Mouse (Mus musculus) layer of hippocampus, postnatal 14 days (tissue): Measurements from ENCODE around the gene Smim24. TPM values are rescaled to one million over a fixed set of nuclear protein-coding genes. Genes with fewer than 3 reads are reported as not detected.

Experiments
- DNase-seq, 2 experiments: peaks; one replicate each; pipeline ENCODE4 v3.0.0; 2021 to 2022; ENCODE audit warnings: low spot score in 2 of 2, mixed read lengths in 1 of 2
- total RNA-seq, 2 experiments: library from RNA; stranded (reverse); gene quantifications; 2 replicates each; pipeline ENCODE4 v1.2.3; 2021

The Smim24 gene
- total RNA-seq, 2 experiments from 2014 or later: 1.1 to 1.5 TPM

DNA sequence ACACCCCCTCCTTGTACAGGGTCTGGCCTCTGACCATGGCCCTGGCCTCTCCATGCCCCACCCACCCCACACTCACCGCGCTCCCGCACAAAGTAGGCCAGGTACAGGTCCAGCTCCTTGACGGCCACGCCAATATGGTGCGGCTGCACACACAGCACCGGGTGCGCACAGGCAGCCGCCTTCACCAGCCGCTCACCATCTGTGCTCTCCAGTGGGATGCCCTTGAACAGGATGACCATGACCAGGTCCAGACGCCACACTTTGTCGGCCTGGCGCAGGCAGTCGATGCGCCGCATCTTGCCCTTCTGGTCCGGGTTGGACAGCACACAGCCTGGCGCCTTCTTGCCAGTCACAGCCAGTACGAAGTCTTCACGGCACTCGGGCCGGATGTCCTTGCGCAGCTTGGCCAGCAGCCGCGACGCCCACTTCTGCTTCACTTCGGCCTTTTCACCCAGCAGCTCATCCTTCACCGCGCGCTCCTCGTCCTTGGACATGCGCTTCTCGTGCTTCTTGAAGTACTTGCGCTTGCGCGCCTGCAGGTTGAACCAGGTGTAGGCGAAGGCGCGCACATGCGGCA, 27.4 kb downstream of the Smim24 start:
- DNase-seq: peak in 1 of 2 experiments; percentile 5

DNA sequence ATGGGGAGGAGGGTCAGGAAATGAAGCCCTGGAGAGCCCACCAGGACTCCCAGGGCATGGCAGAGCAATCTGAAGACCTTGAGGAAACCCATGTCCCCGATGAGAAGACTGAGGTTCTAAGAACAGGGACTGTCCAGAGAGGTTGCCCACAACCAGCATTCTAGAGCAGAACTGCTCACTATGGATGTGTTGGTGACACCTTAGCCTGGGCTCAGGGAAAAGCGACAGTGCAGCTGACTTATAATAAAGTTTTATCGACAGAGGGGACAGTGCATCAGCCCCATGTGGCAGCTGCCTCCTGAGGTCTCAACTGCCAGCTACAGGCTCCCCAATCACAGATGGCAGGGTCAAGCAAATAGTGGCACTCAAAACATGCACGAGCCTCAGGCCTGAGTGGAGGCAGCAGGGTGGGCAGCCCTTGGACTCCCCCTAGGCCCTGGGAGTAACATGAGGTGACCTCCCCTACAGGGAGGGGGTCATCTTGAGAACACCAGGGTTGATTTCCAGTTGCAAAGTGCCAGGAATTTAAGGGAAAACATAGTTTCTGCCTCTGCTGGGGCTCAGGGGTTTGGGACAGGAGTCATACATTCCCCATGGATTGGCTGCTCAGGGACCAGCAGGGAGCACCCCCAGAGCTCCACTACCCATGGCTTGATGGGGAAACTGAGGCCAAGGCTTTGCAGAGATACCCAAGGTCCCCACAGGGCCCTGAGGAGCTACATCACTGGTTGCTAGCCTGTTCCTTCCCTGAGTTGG, 28.4 kb downstream of the Smim24 start:
- no peak for DNase-seq

DNA sequence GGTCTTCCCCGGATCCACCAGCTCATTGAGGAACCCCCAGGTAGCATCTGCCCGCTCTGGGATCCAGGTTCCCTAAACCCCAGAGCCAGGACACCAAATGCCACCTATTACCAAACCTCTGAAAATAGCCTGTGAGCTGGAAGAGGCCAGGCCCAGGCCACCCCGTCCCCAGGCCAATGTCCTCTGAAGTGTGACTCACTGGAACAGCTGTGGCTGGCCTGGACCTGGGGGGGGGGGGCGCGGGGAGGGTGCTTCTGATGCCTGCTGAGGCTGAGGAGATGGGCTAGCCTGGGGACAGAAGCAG, 28.9 kb downstream of the Smim24 start:
- DNase-seq: peak in 1 of 2 experiments; percentile 1

DNA sequence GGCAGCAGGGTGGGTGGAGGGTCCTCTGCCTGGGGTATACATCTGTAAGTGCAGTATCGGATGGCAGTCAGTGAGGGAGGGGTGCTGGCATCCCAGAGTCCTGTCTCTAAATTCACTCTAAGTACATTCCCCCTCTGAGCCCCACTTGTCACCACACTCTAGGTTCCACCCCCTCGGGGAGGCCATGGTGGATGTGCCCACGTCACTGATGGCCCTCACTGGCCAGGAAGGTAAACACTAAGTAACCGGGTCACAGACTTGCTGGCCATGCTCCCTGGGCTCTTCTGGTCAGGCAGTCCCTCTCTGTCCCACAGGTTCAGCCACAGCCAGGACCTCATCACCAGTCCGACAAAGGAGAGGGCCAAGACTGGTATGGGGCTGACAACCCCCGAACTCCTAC, 29.3 kb downstream of the Smim24 start:
- no peak for DNase-seq

DNA sequence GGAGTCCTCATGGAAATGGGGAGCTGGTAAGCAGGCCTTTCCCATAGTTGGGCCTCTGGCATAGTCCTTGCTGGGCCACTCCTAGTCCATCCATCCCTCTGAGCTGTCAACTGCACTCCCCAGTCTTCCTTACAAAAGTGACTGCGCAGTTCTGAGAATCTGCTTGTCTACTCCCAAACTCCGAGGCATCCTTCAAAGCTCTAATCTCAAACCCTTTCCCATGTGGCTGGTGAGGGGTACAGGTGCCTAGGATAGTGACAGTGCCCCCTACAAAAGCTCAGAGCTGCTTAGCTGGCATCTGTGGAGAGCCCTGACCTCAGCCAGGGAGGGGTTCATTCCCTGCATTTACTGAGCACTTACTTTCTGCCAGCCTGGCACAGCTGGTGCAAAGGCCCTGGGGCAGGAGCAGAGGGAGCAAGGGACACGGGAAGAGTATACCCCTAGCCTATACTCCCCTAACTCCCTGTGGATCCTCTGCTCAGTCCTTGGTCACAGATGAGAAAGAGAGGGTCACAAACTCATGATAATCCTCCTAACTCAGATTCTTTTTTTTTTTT, 29.9 kb downstream of the Smim24 start:
- DNase-seq: no peak

DNA sequence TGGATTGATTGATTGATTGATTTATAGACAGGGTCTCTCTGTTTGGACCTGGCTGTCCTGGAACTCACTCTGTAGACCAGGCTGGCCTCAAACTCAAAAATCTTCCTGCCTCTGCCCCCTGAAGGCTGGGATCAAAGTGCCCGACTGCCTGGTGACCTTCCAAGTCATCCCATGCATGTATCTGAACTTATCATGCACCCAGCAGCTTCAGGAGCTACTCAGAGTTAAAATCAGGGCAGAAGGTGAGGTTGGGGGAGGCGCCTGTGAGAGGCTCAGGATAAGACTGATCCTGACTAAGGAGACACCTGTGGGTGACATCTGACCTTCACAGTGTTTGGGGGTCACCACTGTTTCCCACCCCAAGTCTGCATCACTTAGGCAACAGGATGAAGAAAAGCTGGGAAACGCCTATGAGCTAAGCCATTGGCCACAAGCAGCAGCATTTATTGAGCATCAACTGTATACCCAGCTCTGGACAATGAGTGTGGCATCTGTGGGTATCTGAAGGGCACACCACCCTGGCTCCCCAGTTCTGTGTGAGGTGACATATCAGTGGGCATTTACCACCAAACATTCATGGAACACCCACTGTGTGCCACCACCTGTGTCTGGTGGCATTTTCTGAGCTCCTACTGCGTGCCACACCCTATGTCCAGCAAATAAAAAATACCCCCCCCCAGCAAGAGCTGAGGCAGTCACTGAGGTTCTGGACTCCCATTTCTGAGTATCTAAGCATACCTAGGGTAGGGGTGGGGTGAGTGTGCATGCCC, 30.8 kb downstream of the Smim24 start:
- DNase-seq: peak in 1 of 2 experiments; percentile 1

DNA sequence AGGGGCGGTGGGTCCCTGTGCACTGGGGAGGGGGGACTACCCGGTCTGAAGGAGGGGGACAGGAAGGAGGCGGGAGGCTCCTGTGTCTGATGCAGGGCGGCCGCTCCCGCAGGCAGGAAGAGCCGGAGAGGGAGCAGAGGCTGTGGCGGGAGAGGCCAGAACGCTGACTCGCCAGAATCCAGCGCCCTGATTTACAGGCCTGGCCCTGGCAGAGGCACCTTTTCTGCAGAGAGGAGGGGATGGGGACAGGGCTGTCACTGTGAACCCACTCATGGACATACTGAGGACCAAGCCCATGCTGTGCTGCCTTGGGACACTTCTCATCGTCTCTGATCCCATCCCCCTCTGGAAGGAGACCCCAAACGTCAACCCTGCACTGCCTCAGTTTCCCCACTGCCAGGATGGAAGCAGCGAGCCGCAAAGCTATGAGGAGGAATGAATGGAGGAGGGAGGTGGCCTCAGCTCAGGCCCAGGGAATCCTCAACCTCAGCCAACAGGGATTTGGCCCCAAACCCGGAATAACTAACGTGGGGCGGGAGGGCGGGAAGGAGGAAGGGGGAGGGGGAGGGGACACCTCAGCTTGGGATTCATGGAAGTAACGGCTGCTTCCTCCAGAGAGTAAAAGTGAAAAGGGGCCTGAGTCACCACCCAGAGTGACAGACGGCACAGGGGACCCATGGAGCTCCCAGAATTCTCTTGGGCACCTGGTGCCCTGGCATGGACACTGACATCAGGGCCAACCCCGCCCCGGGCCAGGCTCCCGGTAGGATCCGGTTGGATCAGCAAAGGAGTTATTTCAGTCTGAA, 31.6 kb downstream of the Smim24 start:
- peak in 1 of 2 experiments; percentile 35 for DNase-seq

DNA sequence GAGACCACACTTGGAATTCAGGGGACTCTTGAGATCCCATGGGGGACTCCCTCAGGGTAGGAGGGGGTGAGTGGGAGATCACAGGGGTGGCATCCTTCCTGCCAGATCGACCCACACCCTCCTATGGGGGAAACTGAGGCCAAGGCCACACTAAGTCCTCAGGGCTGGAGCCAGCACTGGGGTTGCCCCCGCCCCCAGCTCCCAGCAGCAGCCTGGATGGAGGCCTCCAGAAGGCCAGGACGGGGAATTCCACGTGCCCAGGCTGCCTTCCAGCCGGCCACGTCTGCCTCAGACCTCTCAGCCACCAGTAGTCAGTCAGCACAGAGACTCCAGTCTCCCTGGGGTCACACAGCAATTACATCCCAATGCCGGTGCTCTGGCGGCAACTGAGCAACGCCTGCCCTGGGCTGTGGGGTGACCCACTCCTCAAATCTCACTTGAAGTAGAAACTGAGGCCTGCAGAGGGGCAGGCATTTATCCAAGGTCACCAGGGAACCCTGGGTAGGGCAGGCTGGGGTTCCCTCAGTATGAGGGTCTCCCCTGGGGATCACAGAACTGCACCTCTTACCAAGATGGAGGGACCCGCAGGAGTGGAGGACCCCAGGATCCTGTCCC, 32.5 kb downstream of the Smim24 start:
- peak in 1 of 2 experiments; percentile 9 for DNase-seq

DNA sequence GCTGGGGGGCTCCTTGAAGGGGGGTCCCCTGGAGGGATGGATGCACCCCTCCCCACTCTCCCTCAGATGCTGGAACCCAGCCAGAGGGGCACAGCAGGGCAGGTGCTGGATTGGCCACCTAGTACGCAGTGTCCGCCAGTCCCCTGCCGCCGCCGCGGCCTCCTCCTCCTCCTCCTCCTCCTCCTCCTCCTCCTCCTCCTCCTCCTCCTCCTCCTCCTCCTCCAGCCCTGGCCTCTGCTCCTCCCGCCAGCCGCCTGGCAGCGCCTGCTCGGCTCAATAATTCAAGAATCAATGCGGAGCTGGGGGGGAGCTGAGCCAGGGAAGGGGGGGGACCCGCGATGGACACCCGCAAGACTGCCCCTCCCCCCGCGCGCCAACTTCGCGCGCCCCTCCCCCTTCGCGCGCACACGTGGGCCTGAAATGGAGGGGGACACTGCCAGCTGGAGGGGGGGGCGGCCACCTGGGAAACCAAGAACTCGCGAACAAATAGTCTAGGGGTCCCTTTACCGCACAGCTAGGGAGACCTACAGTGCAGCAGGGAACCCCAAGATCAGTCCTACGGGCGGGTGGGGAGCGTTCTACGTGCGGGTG, 33.3 kb downstream of the Smim24 start:
- peak in 1 of 2 experiments; percentile 16 for DNase-seq

DNA sequence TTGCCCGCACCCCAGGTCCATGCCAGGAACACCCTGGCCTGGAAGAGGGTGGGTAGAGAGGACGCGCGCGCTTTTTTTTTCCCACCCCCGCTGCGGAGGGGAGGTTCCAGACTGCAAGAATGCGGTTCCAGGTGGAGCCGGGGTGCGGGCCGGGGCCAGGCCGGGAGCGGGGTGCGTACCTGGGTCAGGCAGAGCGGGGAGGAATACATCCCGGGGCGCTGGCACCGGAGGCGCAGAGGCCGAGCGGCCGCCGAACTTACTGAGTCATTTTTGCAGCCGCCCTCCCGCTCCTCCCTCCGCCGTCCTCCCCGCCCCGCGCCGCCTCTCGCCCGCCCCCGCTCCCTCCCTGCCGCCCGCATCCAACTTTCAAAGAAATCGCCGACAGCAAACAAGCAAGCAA, 34.0 kb downstream of the Smim24 start:
- peak in 1 of 2 experiments; percentile 16 for DNase-seq

DNA sequence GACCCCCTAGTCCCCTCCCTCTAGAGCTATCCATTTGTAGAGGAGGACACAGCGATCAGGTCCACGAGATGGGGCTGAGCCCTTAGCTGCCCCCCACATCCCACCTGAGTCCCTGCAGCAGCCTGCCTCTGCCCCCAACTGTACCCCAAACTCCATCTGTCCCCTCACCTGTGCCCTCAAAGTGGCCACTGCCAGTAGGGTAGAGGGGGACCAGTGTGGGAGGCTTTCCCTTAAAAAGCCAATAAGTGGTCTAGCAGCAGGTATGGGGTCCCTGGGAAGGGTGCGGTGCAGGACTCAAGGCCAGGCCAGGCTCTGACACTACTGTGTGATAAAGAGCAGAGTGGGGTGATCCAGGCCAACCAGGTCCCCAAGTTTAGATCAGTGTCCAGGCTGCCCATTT, 34.5 kb downstream of the Smim24 start:
- peak in 1 of 2 experiments; percentile 2 for DNase-seq

DNA sequence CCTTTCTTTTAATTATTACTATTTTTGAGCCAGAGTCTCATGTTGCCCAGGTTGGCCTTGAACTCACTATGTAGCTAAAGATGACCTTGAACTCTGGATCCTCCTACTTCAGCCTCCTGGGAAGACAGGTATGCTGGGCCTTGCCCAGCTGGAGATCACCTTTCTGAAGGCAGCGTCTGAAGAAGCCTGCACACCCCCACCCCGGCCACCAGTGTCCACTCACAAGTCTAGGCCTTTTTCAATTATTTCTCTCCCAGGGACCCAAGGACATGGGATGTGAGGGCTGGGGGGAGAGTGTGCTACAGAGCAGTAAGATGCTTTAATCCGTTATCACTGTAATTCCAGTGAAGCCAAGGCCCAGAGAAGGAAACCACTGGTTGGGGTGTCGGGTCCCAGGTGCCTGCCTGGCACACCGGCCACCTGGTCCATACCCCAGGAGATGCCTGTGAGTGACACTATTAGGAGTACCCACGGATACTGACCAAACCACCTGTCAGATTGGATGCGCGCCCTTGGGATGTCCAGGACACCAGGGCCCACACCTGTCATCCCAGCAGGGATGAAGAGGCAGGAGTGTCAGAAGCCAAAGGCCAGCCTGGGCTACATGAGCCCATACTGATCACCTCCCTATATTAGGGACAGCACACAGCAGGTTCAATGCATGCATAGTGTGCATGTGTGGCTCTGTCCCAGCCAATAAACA, 35.1 kb downstream of the Smim24 start:
- DNase-seq: peak in 1 of 2 experiments; percentile 1

DNA sequence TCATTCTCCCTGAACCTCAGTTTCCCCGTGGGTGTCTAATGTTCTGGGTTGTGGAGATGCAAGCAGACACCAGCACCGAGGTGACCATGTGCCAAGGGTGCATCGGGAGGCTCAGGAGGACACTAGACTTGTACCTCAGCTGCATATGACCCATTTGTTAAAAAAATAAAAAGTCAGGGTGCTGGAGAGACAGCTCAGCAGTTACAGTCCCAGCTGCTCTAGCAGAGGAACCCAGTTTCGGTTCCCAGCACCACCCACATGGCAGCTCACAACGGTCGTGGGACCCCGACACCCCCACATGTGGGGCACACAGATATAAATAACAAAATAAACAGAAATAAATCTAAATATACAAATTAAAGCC, 35.6 kb downstream of the Smim24 start:
- peak in 1 of 2 experiments; percentile 2 for DNase-seq

DNA sequence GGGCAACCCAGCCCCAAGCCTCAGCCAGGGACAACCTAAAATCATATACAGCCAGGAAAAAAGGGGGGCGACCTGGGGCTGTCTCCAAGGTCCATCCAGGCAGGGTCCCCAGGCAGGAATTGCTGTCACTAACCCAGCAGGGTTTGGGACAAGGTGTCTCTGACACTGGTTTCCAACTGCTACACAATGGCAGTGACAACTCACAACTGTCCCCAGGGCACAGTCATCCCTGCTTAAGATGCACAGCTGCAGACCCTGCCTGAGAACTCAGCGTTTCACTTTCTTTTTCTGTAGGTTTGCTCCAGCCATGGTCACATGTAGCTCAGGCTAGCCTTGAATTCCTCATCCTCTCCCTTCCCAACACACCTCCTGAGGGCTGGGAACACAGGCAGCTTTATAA, 36.2 kb downstream of the Smim24 start:
- DNase-seq: peak in 1 of 2 experiments; percentile 7

DNA sequence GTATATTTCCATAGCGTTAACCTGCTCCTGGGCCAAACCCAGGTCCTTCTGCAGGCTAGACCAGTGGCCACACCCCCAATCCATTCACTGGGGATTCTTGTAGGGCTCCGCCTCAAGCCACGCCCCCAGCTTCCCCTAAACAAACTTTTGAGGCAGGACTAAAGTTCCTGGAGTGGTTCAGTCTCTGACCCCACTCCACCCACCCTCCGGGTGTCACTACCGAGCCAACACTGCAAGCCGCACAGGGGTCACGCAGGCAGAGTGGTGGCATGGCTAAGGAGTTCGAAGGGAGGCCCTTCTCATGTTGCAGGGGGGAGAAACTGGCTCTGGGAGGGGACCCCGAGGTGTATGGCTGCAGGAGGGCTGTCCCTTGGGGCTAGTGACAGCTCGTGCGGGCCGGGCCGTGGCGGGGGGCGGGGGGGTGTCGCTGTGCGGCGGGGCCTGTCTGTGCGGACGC, 36.8 kb downstream of the Smim24 start:
- peak in 1 of 2 experiments; percentile 53 for DNase-seq

DNA sequence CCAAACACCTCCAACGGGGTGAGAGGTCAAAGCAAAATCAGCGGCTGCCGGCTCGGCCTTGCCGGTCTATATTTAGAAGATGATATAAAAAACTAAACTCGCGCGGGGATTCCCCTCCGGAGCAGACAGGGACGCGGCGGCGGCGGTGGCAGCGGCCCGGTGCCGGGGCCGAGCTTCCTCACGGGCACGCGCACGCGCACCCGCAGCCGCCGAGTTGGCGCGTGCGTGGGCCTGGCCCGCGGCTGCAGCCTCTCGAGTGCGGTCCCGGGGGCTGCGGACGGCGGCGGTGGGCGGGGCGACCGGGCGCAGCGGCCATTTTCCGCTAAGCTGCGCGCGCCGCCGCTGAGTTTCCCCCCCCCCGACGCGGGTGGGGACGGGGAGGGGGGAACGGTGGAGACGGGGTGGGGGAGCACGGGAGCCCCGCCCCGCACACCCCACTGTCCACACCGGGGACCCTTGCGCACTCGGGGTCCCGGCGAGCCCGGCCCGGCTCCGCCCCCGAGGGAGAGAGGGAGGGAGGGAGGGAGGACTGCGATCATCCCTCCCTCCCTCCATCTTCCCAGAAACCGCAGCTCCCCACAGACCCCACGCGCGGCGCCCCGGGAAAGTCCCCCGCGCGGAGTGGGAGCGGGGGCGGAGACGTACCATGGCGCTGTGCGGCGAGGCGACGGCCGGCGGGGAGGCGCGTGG, 37.4 kb downstream of the Smim24 start:
- DNase-seq: peak in 1 of 2 experiments; percentile 76

DNA sequence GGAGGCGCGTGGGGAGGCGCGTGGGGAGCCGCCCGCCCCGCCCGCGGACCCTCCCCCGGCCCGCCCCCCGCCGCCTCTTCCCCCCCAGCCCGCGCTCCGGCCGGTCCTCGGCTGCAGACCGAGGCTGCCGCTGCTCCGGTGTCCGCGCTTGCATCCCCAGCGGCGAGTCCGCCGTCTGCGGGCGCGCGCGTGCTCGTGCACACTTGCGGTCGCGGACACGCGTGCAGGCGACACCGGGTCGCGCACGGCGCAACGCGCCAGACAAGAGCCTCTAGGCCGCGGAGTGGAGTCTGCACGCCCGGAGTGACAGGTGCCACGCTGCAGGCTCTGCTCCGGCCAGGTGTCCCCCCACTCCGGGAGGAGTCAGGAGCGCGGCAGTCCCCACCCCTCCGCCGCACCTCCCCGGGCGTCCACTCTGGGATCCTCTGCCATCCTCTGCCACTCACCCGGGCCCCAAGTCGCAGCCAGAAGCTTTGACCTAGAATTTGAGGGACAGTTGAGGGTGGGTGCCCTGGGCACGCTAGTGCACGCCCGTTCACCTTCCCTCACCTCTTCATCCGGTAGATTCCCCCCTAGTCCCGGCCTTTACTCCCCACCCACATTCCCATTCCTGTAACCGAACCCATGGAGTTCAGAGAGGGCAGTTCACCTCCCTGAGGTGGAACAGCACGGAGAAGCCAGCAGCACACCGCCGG, 38.1 kb downstream of the Smim24 start:
- DNase-seq: peak in 1 of 2 experiments; percentile 61

DNA sequence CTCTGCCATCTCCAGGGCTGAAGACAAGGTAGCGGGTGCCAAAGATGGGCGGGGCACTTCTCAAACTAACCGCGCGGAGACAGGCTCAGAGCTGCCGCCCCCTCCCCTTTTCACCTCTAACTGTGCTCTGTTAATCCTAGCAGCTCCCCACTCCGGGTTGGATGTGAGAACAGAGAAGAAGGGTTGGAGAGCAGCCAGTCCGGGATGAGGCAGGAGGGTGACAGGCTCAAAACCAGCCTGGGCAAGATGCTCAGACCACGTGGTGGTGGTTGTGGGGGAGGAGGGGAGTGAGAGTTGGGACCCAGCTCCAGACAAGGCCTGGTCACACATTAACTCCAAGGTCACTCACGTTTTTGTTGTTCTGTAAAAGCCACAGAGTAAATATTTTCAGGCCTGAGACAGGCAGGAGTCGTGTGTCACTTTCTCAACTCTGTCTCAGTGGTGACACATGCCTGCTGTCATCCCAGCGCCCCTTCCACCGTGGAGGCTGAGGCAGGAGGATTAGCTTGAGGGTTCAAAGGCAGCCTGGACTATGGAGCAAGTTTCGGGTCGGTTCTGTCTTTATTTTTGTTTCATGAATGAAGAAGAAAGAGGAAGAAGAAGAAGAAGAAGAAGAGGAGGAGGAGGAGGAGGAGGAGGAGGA, 38.8 kb downstream of the Smim24 start:
- DNase-seq: peak in 1 of 2 experiments; percentile 36
